Mouse (Mus musculus): ENCODE measurements at regions not wholly inside any gene's neighbourhood (a gene's known extent, or its start where the extent isn't known, plus 50 kb on each side); places are given as distances from the start of the nearest gene placed in this dataset.

DNA sequence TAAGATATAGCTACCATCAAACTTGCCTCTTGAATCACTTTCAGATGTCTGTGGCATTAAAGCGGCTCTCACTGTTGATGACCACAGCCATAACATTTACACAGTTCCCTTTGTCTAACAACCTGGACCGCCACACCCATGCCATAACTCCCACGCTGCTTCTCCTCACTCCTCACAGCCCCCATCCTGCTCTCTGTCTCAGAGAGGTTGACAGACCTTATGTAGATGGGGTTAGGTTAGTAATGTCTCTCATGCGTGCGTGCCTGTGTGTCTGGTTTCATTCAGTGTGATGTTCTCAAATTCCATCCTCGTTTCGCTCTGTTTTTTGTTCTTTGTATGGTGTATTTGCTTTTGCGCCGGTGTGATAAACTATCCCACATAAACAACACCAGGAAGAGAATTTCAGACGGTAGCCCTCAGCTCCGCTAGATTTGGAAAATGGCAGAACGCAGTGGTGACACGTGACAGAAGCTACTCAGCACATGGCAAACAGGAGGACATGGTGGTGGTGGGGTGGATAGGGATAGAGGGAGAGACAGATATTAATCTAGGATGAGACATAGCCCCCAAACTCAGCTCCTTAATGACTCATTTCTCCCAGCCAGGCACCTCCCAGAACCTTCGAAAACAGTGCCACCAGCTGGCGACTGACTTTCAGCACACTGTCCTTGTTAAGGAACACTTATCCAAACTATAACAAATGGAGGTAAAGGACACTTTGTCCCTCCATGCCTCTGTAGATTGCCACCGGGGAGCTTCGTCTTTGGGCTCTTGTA lies 314.9 kb downstream of the Gm49356 start:
- no peak for ATAC-seq (ENCODE audit: extremely low read depth, insufficient number of reproducible peaks, low FRiP score, poor library complexity, severe bottlenecking)

- no peak for ATAC-seq (ENCODE audit: extremely low read depth, insufficient number of reproducible peaks, low FRiP score, poor library complexity, severe bottlenecking)
Observed at GRCm38 (mm10) chr15:59205091-59205490, 316.0 kb downstream of the Gm49356 start.

DNA sequence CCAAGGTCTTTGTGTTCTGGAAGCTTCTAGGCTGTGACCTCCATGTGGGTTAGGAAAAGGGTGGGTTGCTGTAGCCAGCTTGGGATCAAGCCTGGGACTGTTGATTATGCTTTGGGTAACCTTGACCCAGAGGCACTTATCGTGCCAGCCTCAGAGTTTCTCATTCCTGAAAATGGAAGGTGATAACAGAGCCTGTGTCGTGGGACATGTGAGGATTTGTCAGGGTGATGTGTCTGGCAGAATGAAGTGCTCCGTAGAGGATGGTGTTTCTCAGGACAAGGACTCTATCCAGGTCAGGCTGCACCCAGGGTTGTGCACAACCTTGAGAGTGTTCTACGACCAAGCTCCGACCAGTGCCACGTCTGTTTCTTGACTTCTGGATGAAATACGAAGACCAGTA lies 316.4 kb downstream of the Gm49356 start:
- no peak for ATAC-seq (ENCODE audit: extremely low read depth, insufficient number of reproducible peaks, low FRiP score, poor library complexity, severe bottlenecking)

DNA sequence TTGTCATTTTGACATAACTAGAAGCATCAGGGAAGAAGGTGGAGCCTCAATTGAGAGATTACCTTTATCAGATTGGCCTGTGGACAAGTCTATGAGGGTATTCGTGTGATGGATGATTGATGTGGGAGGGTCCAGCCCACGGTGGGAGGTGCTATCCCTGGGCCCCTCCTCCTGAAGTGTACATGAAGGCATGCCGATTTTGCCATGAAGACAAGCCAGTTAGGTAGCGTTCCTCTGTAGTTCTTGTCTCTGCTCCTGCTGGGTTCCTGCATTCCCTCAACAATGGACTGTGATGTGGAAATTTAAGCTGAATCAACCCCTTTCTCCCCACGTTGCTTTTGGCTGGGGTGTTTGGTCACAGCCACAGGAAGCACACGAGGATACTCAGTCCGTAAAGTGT lies 317.5 kb downstream of the Gm49356 start:
- ATAC-seq (ENCODE audit: extremely low read depth, insufficient number of reproducible peaks, low FRiP score, poor library complexity, severe bottlenecking), result no peak

DNA sequence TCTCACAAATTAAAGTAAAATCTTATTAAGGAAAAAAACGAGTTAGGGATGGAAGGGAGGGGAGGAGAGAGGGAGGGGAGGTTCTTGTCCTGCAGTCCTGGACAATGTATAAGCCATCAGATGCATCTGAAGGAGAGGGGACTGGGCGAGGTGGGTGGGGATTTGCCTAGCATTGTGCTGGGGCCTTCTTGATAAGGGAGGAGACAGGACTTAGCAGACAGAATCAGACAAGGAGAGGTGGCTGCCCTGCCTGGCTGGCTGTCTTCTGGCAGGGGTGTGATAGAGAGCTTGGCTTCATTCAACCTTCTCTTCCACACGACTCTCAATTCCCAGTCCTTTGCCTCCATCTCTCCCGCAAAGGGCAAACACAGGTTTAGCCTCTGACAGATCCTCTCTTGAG lies 318.9 kb downstream of the Gm49356 start:
- no peak for ATAC-seq (ENCODE audit: extremely low read depth, insufficient number of reproducible peaks, low FRiP score, poor library complexity, severe bottlenecking)

GRCm38 (mm10) chr15:59212362-59212761 lies 323.3 kb downstream of the Gm49356 start:
- no peak for ATAC-seq (ENCODE audit: extremely low read depth, insufficient number of reproducible peaks, low FRiP score, poor library complexity, severe bottlenecking)

GRCm38 (mm10) chr15:59214096-59214495 lies 325.0 kb downstream of the Gm49356 start:
- ATAC-seq (ENCODE audit: extremely low read depth, insufficient number of reproducible peaks, low FRiP score, poor library complexity, severe bottlenecking), result no peak

GRCm38 (mm10) chr15:59215239-59215638 lies 326.1 kb downstream of the Gm49356 start:
- ATAC-seq (ENCODE audit: extremely low read depth, insufficient number of reproducible peaks, low FRiP score, poor library complexity, severe bottlenecking), result no peak

- ATAC-seq (ENCODE audit: extremely low read depth, insufficient number of reproducible peaks, low FRiP score, poor library complexity, severe bottlenecking), result no peak
Observed at GRCm38 (mm10) chr15:59217481-59217880, 328.4 kb downstream of the Gm49356 start.

DNA sequence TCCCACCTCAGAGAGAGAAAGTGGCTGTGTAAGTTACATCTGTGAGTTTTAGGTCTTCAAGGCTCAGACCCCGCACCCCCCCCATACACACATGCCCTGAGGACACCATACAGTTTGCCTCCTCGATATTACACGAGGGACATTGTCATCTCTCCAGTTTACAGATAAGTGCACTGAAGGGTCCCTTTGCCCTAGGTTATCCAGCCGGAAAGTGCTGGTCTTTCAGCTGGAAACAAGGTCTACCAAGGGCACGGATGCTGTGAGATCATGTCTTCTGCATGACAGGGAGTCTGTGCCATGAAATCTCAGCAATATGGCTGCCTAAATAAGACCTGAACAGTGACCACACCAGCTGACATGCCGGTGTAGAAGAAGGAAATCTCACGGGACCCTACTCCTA lies 329.8 kb downstream of the Gm49356 start:
- no peak for ATAC-seq (ENCODE audit: extremely low read depth, insufficient number of reproducible peaks, low FRiP score, poor library complexity, severe bottlenecking)

GRCm38 (mm10) chr15:59225637-59226036 lies 336.5 kb downstream of the Gm49356 start:
- ATAC-seq (ENCODE audit: extremely low read depth, insufficient number of reproducible peaks, low FRiP score, poor library complexity, severe bottlenecking), result no peak

DNA sequence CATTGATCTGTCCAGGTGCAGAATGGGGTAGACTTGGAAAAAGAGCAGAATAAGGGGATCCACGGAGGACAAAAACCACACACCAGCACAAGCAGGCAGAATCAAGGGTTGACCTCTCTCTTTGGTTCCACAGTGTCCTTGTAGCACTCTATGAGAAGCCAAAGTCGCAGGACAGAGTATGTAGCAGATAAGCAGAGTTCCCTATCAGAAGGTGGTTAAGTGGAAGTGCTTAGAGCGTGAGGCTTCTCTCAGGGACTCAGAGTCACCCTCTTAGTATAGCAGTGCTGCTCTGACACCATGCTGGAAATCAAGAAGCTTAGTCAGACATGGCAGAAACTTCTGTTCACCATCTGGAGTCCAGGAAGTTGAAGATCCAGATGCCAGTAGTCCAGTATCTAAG lies 338.2 kb downstream of the Gm49356 start:
- ATAC-seq (ENCODE audit: extremely low read depth, insufficient number of reproducible peaks, low FRiP score, poor library complexity, severe bottlenecking), result no peak

DNA sequence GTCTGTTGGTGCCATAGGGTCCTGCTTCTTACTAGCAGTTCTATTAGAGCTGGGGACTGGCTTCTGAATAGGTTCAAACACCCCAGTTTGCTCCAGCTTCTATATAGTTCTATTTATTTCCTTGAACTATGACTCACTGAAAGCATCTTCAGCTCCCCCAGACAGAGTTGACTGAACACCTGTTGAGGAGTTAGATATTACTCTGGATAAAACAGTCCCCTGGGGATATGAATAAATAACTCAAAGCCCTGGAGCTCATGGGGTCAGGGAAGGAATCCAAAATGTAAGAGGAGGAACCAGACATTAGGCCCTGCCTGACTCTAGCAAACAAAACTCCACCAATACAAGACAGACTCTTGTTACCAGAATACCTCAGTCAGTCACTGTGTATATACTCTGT lies 341.4 kb downstream of the Gm49356 start:
- ATAC-seq (ENCODE audit: extremely low read depth, insufficient number of reproducible peaks, low FRiP score, poor library complexity, severe bottlenecking), result no peak

- no peak for ATAC-seq (ENCODE audit: extremely low read depth, insufficient number of reproducible peaks, low FRiP score, poor library complexity, severe bottlenecking)
Observed at GRCm38 (mm10) chr15:59231703-59232102, 342.6 kb downstream of the Gm49356 start.

DNA sequence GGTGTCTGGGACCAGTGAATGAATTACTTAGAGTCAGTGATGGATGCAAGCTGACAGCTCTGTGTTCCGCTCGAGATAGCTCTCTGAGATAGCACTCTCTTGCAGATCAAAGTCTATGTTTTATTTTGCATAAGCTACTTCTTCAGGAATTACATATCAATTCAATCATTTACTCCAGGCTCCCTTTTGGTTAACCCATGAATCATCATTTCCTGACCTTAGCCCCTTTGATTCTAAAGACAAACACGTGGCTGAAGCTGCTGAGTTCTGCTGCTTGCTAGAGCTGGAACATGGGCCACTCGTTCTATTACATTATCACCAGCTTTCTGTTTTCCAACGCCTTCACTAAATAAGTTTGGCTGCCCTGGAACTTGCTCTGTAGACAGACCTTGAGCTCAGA lies 343.2 kb downstream of the Gm49356 start:
- no peak for ATAC-seq (ENCODE audit: extremely low read depth, insufficient number of reproducible peaks, low FRiP score, poor library complexity, severe bottlenecking)

GRCm38 (mm10) chr15:59237446-59238161 lies 348.5 kb downstream of the Gm49356 start:
- ATAC-seq (ENCODE audit: extremely low read depth, insufficient number of reproducible peaks, low FRiP score, poor library complexity, severe bottlenecking), result no peak

DNA sequence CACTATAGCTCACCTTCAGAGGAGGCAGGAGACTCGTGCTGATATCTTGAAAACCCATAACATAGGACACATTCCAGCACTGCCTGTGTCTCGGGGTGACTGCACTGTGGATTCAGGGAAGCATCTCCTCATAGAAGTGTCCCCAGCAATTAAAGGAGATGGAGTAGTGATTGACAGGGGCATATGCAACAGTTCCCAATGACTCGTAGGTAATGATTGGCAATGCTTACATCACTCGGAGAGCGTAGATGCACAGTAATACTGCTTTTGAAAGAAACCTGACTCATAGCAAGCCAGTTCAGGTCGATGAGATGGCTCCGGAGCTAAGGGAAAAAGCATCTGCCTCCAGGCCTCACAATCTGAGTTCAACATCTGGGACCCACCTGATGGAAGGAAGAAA lies 352.7 kb downstream of the Gm49356 start:
- no peak for ATAC-seq (ENCODE audit: extremely low read depth, insufficient number of reproducible peaks, low FRiP score, poor library complexity, severe bottlenecking)

DNA sequence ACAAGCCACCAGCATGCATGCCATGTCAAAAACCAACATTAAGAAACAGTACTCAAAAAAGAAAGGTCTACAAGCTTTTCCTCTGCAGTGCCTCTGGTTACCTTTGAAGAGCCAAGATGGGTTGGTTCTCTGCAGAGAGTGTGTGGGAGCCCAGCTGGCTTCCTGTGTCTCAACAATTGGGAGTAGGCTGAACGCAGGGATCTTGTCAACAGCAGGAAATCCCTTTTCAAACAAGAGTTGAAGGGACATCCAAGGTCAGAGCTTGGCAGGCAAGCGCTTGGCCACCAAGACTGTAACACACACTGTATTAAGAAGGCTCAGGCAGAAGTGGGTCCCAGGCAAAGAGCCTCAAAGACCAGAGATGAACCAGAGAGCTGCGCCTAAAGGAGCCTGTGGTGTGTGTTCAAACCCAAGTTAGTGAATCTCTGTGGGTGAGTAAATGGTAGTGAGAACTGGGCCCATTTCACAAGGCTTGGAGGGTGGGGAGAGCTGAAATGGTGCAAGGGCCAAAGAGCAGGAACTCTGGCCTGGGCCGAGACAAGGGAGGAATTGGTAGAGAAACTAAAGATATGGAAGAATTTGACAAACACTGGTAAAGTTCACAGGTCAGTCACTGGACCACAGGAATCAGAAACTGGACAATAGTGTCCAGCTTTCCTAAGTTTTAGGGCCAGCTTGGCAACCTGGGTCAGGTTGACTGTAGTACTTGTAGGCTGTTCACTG lies 357.0 kb downstream of the Gm49356 start:
- no peak for ATAC-seq (ENCODE audit: extremely low read depth, insufficient number of reproducible peaks, low FRiP score, poor library complexity, severe bottlenecking)

- ATAC-seq (ENCODE audit: extremely low read depth, insufficient number of reproducible peaks, low FRiP score, poor library complexity, severe bottlenecking), result no peak
Observed at GRCm38 (mm10) chr15:59248477-59249260, 359.6 kb downstream of the Gm49356 start.
